Mouse (Mus musculus): ENCODE results near the gene Gm19426. TPM values are rescaled to one million over a fixed set of nuclear protein-coding genes. Genes with fewer than 3 reads are reported as not detected.

Gene Gm19426
- polyA plus RNA-seq (2016; fragmentation: Nextera tagmentation; extraction: Ambion mirVana): 8.5 and 9.2 TPM in 2 replicates

DNA sequence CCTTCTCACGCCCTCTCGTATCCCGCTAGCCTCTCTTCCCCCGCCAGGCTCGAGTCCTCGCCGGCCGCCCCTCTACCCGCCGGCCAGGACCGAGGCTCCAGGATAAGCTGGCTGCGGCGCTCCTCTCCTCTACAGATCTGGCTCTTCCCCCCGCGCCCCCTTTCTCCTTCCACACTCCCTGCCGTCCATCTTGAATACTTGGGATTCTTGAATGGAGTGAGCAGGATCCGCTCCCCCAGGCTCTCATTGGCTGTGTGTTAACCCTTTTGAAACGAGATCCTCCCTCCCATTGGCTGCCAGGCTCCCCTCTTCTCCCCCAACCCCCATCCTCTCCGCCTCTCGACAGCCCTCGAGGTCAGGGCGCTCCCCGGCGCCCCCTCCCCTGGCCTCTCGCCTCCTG, at the start of gene Gm19426:
Gene Gm19426 (minus strand): TSS at position 95 of the 400 bp plus-strand sequence.
- Histone ChIP-seq H3K27me3 (replicated peaks) (no peaks in the 10 kb centered on the region), H3K36me3 (peaks cover 13% of the 10 kb centered on the region), H3K4me1 (replicated peaks) (peaks cover 41% of the 10 kb centered on the region), H3K9me3 (replicated peaks) (no peaks in the 10 kb centered on the region), H3K27ac (ENCODE audit: poor library complexity, severe bottlenecking) (peak within 1 kb of the TSS; percentile 100), H3K9ac (peak within 1 kb of the TSS; percentile 99), H3K4me3 (peak within 1 kb of the TSS; percentile 93), H3K4me2 (peak within 1 kb of the TSS; percentile 86)
- 2% methylated on average over 25 of the region's 25 CpGs for WGBS
- ATAC-seq (ENCODE audit: insufficient number of reproducible peaks, low FRiP score): peak; percentile 89

DNA sequence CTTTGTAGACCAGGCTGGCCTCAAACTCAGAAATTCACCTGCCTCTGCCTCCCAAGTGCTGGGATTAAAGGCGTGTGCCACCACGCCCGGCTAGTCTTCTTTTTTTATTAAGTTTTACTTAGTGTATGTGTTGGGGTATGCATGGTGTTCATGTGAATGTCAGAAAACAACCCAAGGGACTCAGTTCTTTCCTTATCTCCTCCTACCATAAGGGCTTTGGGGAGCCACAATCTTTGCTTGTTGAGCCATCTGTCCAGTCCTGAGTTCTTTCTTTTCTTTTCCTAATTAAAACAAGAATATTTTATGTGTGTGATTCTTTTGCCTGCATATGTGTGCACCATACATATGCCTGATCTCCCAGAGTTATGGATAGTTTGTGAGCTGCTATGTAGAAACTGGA, 49.7 kb upstream of the Gm19426 start:
- no peak; the same call in 1 of the 2 replicates for ATAC-seq (ENCODE audit: insufficient number of reproducible peaks, low FRiP score)
- 77% methylated on average over 3 of the region's 3 CpGs for WGBS

DNA sequence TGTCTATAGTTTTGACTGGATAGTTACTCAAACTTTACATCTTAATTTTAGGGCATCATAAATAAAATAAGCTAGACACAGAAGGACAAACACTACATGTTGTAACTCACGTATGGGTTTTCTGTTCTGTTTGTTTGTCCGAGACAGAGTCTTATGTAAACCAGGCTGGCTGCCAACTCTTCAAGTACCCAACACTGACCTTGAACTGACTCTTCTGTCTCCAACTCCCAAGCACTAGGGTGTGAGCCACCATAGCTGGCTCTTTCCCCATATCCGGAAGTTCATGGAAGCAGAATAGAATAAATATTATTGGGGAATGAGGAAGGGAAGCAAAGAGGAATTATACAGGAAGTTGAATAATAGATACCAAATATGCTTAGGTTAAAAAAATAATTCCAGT, 49.1 kb upstream of the Gm19426 start:
- Histone ChIP-seq H3K9ac (no peak overlapping the region), H3K27ac (ENCODE audit: poor library complexity, severe bottlenecking) (no peak overlapping the region), H3K36me3 (no peaks in the 10 kb centered on the region), H3K9me3 (replicated peaks) (peaks cover 17% of the 10 kb centered on the region), H3K4me2 (no peak overlapping the region), H3K4me1 (replicated peaks) (peaks cover 14% of the 10 kb centered on the region), H3K4me3 (no peak overlapping the region), H3K27me3 (replicated peaks) (no peaks in the 10 kb centered on the region)
- WGBS: 69% methylated on average over 3 of the region's 3 CpGs
- no peak for ATAC-seq (ENCODE audit: insufficient number of reproducible peaks, low FRiP score)

More for the DNA sequence above, 49.7 kb upstream of the Gm19426 start:
- Histone ChIP-seq H3K36me3 (no peaks in the 10 kb centered on the region), H3K9ac (no peak overlapping the region), H3K4me1 (replicated peaks) (peaks cover 12% of the 10 kb centered on the region), H3K4me3 (no peak overlapping the region), H3K9me3 (replicated peaks) (peaks cover 17% of the 10 kb centered on the region), H3K27ac (ENCODE audit: poor library complexity, severe bottlenecking) (no peak overlapping the region), H3K4me2 (no peak overlapping the region), H3K27me3 (replicated peaks) (no peaks in the 10 kb centered on the region)

DNA sequence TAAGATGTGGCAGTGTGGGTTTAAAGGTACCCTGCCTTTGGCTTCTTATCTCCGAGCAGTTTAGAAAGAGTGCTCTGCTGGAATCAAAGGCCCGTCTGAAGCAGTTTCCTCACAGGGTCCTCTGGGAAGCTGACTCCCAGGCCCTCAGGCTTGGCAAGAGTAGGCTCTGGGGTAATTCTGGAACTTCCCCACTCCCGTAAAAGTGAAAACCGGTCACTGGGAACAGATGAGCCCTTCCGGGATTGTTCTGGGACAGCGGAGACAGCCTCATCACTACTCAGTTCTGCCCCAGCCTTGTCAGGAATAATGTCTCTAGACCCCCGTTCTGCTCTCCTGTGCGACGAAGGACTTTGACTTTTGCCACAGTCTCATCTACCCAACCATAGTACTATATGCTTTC, 47.0 kb upstream of the Gm19426 start:
- Histone ChIP-seq H3K27me3 (replicated peaks) (no peaks in the 10 kb centered on the region), H3K36me3 (no peaks in the 10 kb centered on the region), H3K4me1 (replicated peaks) (peaks cover 20% of the 10 kb centered on the region), H3K27ac (ENCODE audit: poor library complexity, severe bottlenecking) (no peak overlapping the region), H3K4me3 (no peak overlapping the region), H3K4me2 (peak overlapping the region; percentile 37), H3K9me3 (replicated peaks) (peaks cover 13% of the 10 kb centered on the region), H3K9ac (no peak overlapping the region)
- 46% methylated on average over 9 of the region's 9 CpGs for WGBS
- no peak for ATAC-seq (ENCODE audit: insufficient number of reproducible peaks, low FRiP score)

DNA sequence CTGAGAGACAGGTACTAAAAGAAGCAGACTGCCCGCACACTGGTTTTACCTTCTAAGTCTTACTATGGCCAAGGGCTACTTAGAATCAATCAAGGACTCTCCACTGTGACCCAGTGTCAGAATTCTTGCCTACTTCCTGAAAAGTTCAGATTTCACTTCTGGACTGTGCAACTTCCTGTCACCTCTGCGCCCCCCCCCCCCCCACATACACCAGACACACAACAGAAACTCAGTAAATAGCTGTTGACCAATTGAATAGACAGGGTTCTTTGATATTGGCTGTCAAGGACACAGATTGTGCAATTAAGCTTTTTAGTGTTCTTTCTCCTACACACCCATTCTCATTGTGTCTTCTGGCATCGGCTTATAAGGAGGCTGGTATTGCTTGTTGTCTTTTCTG, 44.9 kb upstream of the Gm19426 start:
- H3K27me3 ChIP-seq (replicated peaks): no peaks in the 10 kb centered on the region
- no peak overlapping the region for H3K4me2 ChIP-seq
- no peak overlapping the region for H3K27ac ChIP-seq (ENCODE audit: poor library complexity, severe bottlenecking)
- whole genome bisulfite sequencing: 63% methylated on average over 3 of the region's 3 CpGs
- H3K4me1 ChIP-seq (replicated peaks): peaks cover 41% of the 10 kb centered on the region
- no peaks in the 10 kb centered on the region for H3K9me3 ChIP-seq (replicated peaks)
- H3K4me3 ChIP-seq: no peak overlapping the region
- H3K9ac ChIP-seq: no peak overlapping the region
- H3K36me3 ChIP-seq: no peaks in the 10 kb centered on the region
- ATAC-seq (ENCODE audit: insufficient number of reproducible peaks, low FRiP score): no peak

DNA sequence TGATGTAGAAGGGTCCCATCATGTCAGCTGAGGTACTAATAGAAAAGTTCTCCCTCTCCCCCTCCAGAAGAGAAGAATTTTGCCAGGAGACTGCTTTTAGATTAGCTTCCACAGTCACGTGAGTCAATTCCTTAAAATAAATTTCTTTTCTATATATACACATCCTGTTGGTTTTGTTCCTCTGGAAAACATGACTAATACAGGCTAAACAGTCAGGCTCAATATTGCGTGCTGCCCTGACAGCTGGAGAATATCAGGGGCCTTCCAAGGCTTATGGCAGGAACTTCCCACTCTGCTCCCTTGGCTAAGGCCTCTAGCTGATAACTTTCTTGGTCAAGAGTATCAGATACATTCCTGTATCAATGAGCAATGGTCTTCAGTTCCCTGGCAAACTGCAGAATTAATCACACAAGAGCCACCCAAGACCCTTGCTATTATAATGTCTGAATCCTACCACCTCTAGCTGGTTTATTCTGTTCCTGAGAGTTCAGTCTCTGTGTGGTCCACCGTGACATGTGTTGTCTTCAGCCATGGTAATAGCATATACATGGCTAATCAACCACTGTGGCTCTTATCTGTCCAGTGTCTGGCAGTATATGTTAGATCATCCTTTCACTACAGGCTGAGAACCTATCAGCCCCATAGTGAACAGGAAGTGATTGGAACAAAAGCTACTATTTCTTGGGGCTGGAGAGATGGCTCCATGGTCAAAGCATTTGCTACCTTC, 40.5 kb upstream of the Gm19426 start:
- no peak overlapping the region for H3K9ac ChIP-seq
- WGBS: 34% methylated on average over 3 of the region's 3 CpGs
- peak overlapping the region; percentile 31 for H3K27ac ChIP-seq (ENCODE audit: poor library complexity, severe bottlenecking)
- H3K4me1 ChIP-seq (replicated peaks): peaks cover 35% of the 10 kb centered on the region
- peak; percentile 76; the same call in 1 of the 2 replicates for ATAC-seq (ENCODE audit: insufficient number of reproducible peaks, low FRiP score)
- H3K36me3 ChIP-seq: no peaks in the 10 kb centered on the region
- H3K4me2 ChIP-seq: no peak overlapping the region
- no peaks in the 10 kb centered on the region for H3K27me3 ChIP-seq (replicated peaks)
- H3K9me3 ChIP-seq (replicated peaks): no peaks in the 10 kb centered on the region
- H3K4me3 ChIP-seq: no peak overlapping the region

DNA sequence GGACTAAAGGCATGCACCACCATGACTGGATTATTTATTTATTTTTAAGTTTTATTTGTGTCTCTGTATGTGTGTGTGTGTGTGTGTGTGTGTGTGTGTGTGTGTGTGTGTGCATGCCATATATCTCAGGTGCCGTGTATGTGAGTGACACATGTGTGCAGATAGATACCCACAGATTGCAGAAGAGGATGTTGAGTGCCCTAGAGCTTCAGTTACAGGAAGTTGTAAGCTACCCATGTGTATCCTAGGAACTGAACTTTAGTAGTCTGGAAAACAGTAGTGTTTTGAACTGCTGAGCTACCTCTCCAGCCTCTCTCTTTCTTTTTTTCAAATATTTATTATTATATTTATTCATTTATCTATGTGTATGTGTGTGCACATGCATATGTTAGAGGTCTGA, 39.9 kb upstream of the Gm19426 start:
- H3K27me3 ChIP-seq (replicated peaks): no peaks in the 10 kb centered on the region
- ATAC-seq (ENCODE audit: insufficient number of reproducible peaks, low FRiP score): no peak
- H3K4me2 ChIP-seq: no peak overlapping the region
- 52% methylated on average over 1 of the region's 1 CpGs for WGBS
- no peak overlapping the region for H3K9ac ChIP-seq
- peaks cover 35% of the 10 kb centered on the region for H3K4me1 ChIP-seq (replicated peaks)
- H3K36me3 ChIP-seq: no peaks in the 10 kb centered on the region
- no peaks in the 10 kb centered on the region for H3K9me3 ChIP-seq (replicated peaks)
- 0 out of 2 replicates have a peak overlapping the region, but pooled peaks have one; percentile 31 for H3K27ac ChIP-seq (ENCODE audit: poor library complexity, severe bottlenecking)
- H3K4me3 ChIP-seq: no peak overlapping the region

DNA sequence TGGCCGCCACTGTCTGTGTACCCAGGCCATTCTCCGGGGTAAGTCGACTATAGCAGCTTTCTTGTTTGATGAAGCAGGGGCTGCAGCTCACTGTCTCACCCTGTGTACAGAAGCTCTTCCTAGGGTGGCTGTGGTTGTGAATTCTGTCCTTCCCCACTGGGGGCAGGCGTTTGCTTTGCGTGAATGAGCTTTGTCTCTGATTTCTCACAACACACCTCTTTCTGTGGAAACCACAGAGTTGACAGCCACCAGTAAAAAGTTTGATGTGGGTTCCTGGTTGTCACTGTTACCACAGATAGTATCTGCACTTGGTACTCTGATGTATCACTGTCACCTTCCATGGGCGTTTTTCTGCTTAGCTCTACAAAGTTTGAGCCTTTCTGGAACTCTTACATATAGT, 35.8 kb upstream of the Gm19426 start:
- WGBS: 56% methylated on average over 6 of the region's 6 CpGs
- no peak overlapping the region for H3K4me2 ChIP-seq
- no peaks in the 10 kb centered on the region for H3K36me3 ChIP-seq
- H3K9ac ChIP-seq: no peak overlapping the region
- H3K27ac ChIP-seq (ENCODE audit: poor library complexity, severe bottlenecking): no peak overlapping the region
- no peak for ATAC-seq (ENCODE audit: insufficient number of reproducible peaks, low FRiP score)
- H3K9me3 ChIP-seq (replicated peaks): no peaks in the 10 kb centered on the region
- no peak overlapping the region for H3K4me3 ChIP-seq
- H3K4me1 ChIP-seq (replicated peaks): peaks cover 18% of the 10 kb centered on the region
- no peaks in the 10 kb centered on the region for H3K27me3 ChIP-seq (replicated peaks)

DNA sequence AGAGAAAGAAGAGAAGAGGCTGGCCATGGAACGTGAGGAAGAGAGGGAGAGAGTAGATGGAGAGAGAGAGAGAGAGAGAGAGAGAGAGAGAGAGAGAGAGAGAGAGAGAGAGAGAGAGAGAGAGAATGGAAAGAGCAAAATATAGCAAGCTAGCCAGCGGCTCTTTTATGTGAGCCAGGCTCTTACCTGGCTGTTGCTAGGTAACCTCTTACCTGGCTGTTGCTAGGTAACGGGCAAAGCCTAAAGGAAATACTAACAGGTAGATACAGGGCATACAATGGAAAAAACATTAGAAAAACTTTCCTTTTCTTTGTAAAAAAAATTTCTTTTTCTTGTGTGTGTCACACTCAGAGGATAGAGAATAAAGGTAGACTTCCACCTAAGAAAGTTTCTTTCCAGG, 34.3 kb upstream of the Gm19426 start:
- Histone ChIP-seq H3K36me3 (no peaks in the 10 kb centered on the region), H3K9me3 (replicated peaks) (no peaks in the 10 kb centered on the region), H3K27me3 (replicated peaks) (no peaks in the 10 kb centered on the region; the same call in 1 of the 2 replicates), H3K27ac (ENCODE audit: poor library complexity, severe bottlenecking) (no peak overlapping the region), H3K9ac (no peak overlapping the region), H3K4me2 (no peak overlapping the region), H3K4me3 (no peak overlapping the region), H3K4me1 (replicated peaks) (peaks cover 13% of the 10 kb centered on the region)
- 51% methylated on average over 3 of the region's 3 CpGs for WGBS
- ATAC-seq (ENCODE audit: insufficient number of reproducible peaks, low FRiP score): no peak

DNA sequence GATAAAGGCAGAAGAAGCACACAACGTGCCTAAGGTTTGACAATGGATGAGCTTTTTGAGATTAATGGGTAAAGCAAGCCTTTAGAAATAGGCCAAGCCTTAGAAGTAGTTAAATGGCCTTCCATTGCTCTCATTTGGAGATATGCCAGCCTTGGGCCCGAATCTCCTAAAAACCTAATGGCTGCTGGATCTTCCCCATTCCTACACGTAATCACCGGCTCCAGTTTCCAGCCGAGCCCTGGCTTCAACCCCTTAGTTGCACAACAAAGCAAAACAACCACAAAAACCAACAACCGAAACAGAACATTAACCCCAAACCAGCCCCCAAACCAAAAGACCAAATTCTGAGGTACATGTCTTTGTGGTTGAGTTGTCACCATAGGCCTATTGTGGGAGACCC, 32.2 kb upstream of the Gm19426 start:
- no peaks in the 10 kb centered on the region; the same call in 1 of the 2 replicates for H3K36me3 ChIP-seq
- no peak overlapping the region for H3K4me2 ChIP-seq
- no peak overlapping the region for H3K9ac ChIP-seq
- no peak overlapping the region for H3K27ac ChIP-seq (ENCODE audit: poor library complexity, severe bottlenecking)
- H3K4me3 ChIP-seq: no peak overlapping the region
- no peaks in the 10 kb centered on the region for H3K9me3 ChIP-seq (replicated peaks)
- WGBS: 86% methylated on average over 6 of the region's 6 CpGs
- ATAC-seq (ENCODE audit: insufficient number of reproducible peaks, low FRiP score): no peak
- peaks cover 13% of the 10 kb centered on the region for H3K4me1 ChIP-seq (replicated peaks)
- H3K27me3 ChIP-seq (replicated peaks): peaks cover 5% of the 10 kb centered on the region

DNA sequence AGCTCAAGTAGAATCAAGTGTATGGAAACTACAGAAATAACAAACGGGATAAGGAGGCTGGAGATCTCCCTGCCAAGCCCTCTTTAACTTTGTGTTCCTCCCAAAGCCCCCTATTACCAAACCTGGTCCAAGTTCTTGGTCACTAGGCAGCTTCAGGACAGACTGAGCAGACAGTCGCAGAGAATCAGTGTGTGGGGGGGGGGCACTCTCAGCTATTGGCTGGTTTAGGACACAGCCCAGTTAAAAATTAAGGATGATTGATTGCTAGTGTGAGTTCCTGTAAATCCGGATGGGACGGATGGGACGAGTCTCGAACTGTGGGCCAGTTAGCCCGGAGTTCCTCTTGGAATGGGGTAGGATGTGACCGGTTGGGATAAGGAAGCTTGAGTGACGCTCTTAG, 31.8 kb upstream of the Gm19426 start, which contains the start of gene Serping1:
Gene Serping1 (minus strand): TSS at position 204 of the 400 bp plus-strand sequence.
- Histone ChIP-seq H3K4me3 (peak within 1 kb of the TSS; percentile 36), H3K9me3 (replicated peaks) (no peaks in the 10 kb centered on the region), H3K4me2 (peak within 1 kb of the TSS; percentile 65), H3K36me3 (no peaks in the 10 kb centered on the region; the same call in 1 of the 2 replicates), H3K9ac (peak within 1 kb of the TSS; percentile 61), H3K4me1 (replicated peaks) (peaks cover 13% of the 10 kb centered on the region), H3K27me3 (replicated peaks) (peaks cover 5% of the 10 kb centered on the region), H3K27ac (ENCODE audit: poor library complexity, severe bottlenecking) (peak within 1 kb of the TSS; percentile 41; the same call in 1 of the 2 replicates)
- WGBS: 65% methylated on average over 9 of the region's 9 CpGs
- ATAC-seq (ENCODE audit: insufficient number of reproducible peaks, low FRiP score): no peak
